Mouse (Mus musculus): ENCODE results near the gene Fam240a. TPM values are rescaled to one million over a fixed set of nuclear protein-coding genes. Genes with fewer than 3 reads are reported as not detected.
A peak's percentile ranks its signal among the peaks of the same experiment; 100 is the strongest.

The Fam240a gene
- polyA plus RNA-seq, 1 experiment from 2014 or later: not detected

DNA sequence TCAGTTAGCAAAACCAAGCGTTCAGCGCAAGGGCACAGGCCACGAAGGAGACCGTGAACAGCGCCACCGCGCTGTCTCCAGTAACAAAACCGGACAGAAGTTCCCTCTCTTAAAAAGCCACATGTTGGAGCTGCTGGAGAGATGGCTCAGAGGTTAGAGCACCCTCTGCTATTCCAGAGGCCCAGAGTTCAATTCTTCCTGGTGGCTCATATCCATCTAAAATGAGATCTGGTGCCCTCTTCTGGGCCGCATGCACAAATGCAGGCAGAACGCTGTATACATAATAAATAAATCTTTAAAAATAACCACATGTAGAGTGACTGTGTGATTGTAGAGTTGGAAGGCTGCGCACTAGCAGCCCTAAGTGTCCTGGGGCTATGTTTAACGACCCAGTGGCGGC lies 27.6 kb upstream of the Fam240a start:
- Histone ChIP-seq H3K9me3 (ENCODE audit: control insufficient read depth, low read length) (no peaks in the 10 kb centered on the region), H3K27ac (replicated peaks in 1 of 2; ENCODE audit: control insufficient read depth in 1 of 2, insufficient read depth in 1 of 2, low read depth in 2 of 2, low read length in 2 of 2) (no peak overlapping the region), H3K27me3 (ENCODE audit: control insufficient read depth, insufficient read depth, low read length) (peaks cover 20% of the 10 kb centered on the region; the same call in 1 of the 2 replicates), H3K36me3 (ENCODE audit: control insufficient read depth, insufficient read depth, low read length) (no peaks in the 10 kb centered on the region), H3K9ac (ENCODE audit: low read length) (no peak overlapping the region), H3K4me3 (ENCODE audit: control insufficient read depth in 1 of 2, insufficient read depth in 1 of 2, low read depth in 1 of 2, low read length in 2 of 2) (no peak overlapping the region), H3K4me1 (ENCODE audit: control insufficient read depth in 2 of 2, insufficient read depth in 2 of 2, low read length in 2 of 2) (peaks cover 10 to 17% of the 10 kb centered on the region in 2 experiments), H3K4me2 (ENCODE audit: low read length) (no peak overlapping the region)
- WGBS: 26% methylated on average over 13 of the region's 13 CpGs
- ATAC-seq (ENCODE audit: insufficient number of reproducible peaks, insufficient read depth, low FRiP score, low read depth): no peak

DNA sequence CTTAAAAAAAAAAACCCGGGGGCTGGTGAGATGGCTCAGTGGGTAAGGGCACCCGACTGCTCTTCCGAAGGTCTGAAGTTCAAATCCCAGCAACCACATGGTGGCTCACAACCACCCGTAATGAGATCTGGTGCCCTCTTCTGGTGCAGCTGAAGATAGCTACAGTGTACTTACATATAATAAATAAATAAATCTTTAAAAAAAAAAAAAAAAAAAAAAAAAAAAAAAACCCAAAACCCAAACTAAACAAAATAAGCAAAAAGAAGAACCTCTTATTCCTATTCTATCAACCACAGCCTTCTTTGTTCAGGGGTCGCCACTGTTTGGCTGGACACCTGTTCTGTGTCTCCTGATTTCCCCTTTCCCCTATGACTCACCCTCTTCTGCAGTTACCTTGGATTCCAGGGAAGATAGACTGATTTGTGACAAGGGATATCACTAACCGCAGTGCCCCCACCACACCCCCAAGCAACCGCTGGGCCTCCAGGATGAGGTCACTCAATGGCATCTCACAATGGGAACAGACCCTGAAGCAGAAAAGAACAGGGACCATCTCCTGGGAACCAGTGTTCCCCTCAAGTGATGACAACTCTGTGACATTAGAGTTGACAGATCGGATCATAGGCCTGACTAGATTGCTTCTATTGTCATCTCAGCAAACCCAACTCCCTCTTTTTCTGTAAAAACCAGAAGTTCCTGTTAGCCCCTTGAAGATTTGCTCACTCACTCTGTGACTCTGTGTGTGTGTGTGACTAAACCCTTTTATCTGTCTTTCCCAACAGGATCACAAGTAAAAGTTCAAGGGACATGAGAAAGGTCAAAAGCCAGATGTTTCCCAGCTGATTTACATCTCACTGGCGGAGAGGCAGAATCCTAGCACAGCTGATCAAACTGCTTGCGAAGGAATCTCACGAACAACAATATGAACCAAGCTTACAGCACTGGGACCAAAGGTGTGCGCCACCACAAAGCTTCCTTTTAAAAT lies 21.1 kb upstream of the Fam240a start:
- no peak for ATAC-seq (ENCODE audit: insufficient number of reproducible peaks, insufficient read depth, low FRiP score, low read depth)
- 68% methylated on average over 12 of the region's 12 CpGs for WGBS
- H3K9me3 ChIP-seq (ENCODE audit: control insufficient read depth, low read length): no peaks in the 10 kb centered on the region

DNA sequence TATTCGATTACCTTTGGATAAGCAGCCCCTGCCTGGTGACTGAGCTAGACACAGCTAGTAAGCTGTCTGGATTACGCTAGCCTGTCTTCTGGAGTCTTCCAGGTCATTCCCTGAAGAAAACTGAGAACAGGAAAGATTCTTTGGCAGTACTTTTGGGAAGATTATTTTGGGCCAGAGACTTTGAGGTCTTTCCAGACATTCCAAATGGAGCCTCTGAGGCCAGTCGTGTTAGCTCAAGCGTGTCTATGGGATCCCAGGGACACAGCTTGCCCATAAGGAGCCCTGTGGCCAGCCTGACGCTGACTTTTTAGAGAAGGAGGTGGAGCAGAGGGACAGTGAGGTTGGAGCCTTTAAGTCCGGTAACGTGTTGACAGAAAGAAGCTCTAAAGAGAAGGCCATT lies 19.3 kb upstream of the Fam240a start:
- no peaks in the 10 kb centered on the region for H3K36me3 ChIP-seq (ENCODE audit: control insufficient read depth, insufficient read depth, low read length)
- no peaks in the 10 kb centered on the region for H3K9me3 ChIP-seq (ENCODE audit: control insufficient read depth, low read length)
- no peak for ATAC-seq (ENCODE audit: insufficient number of reproducible peaks, insufficient read depth, low FRiP score, low read depth)
- 78% methylated on average over 7 of the region's 7 CpGs for WGBS
- H3K4me2 ChIP-seq (ENCODE audit: low read length): no peak overlapping the region
- no peak overlapping the region for H3K27ac ChIP-seq (replicated peaks in 1 of 2; ENCODE audit: control insufficient read depth in 1 of 2, insufficient read depth in 1 of 2, low read depth in 2 of 2, low read length in 2 of 2)
- H3K4me3 ChIP-seq (ENCODE audit: control insufficient read depth in 1 of 2, insufficient read depth in 1 of 2, low read depth in 1 of 2, low read length in 2 of 2): no peak overlapping the region
- H3K27me3 ChIP-seq (ENCODE audit: control insufficient read depth, insufficient read depth, low read length): no peaks in the 10 kb centered on the region
- H3K9ac ChIP-seq (ENCODE audit: low read length): no peak overlapping the region
- H3K4me1 ChIP-seq (ENCODE audit: control insufficient read depth in 2 of 2, insufficient read depth in 2 of 2, low read length in 2 of 2): no peaks in the 10 kb centered on the region

More for the DNA sequence above, 21.1 kb upstream of the Fam240a start:
- Histone ChIP-seq H3K27me3 (ENCODE audit: control insufficient read depth, insufficient read depth, low read length) (no peaks in the 10 kb centered on the region), H3K9ac (ENCODE audit: low read length) (no peak overlapping the region), H3K4me3 (ENCODE audit: control insufficient read depth in 1 of 2, insufficient read depth in 1 of 2, low read depth in 1 of 2, low read length in 2 of 2) (no peak overlapping the region), H3K4me2 (ENCODE audit: low read length) (no peak overlapping the region), H3K4me1 (ENCODE audit: control insufficient read depth in 2 of 2, insufficient read depth in 2 of 2, low read length in 2 of 2) (no peaks in the 10 kb centered on the region), H3K36me3 (ENCODE audit: control insufficient read depth, insufficient read depth, low read length) (no peaks in the 10 kb centered on the region), H3K27ac (replicated peaks in 1 of 2; ENCODE audit: control insufficient read depth in 1 of 2, insufficient read depth in 1 of 2, low read depth in 2 of 2, low read length in 2 of 2) (no peak overlapping the region)

DNA sequence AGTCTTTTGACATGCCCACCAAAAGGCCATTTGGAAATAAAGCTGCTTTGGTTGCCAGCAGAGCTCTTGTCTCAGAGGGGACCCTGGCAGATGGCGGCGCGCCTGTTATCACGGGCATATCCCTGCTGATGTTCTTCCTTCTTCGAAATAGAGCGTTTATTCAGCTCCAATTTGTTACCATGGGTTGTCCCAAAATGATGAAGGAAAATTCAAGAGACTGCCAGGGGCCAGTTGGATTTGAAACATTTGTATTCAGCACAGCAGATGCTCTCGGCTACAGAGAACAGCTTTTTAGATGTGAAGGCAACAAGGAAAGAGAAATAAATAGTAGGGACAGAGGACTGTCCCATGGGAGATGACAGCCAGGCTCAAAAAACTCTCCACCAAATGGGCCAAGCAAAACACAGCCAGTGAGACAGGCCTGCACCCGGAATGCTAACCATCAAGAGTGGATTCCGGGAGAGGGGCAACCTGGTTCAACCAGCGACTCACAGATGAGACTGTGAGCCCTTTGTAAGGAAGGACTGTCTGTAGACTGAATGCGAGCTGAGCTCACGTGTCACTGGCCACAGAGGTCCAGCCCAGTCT lies 17.3 kb upstream of the Fam240a start:
- Histone ChIP-seq H3K4me1 (ENCODE audit: control insufficient read depth in 2 of 2, insufficient read depth in 2 of 2, low read length in 2 of 2) (no peaks in the 10 kb centered on the region), H3K27me3 (ENCODE audit: control insufficient read depth, insufficient read depth, low read length) (no peaks in the 10 kb centered on the region), H3K9me3 (ENCODE audit: control insufficient read depth, low read length) (no peaks in the 10 kb centered on the region), H3K36me3 (ENCODE audit: control insufficient read depth, insufficient read depth, low read length) (no peaks in the 10 kb centered on the region), H3K27ac (replicated peaks in 1 of 2; ENCODE audit: control insufficient read depth in 1 of 2, insufficient read depth in 1 of 2, low read depth in 2 of 2, low read length in 2 of 2) (no peak overlapping the region), H3K4me3 (ENCODE audit: control insufficient read depth in 1 of 2, insufficient read depth in 1 of 2, low read depth in 1 of 2, low read length in 2 of 2) (no peak overlapping the region), H3K4me2 (ENCODE audit: low read length) (no peak overlapping the region), H3K9ac (ENCODE audit: low read length) (no peak overlapping the region)
- ATAC-seq (ENCODE audit: insufficient number of reproducible peaks, insufficient read depth, low FRiP score, low read depth): no peak
- 71% methylated on average over 12 of the region's 12 CpGs for WGBS

DNA sequence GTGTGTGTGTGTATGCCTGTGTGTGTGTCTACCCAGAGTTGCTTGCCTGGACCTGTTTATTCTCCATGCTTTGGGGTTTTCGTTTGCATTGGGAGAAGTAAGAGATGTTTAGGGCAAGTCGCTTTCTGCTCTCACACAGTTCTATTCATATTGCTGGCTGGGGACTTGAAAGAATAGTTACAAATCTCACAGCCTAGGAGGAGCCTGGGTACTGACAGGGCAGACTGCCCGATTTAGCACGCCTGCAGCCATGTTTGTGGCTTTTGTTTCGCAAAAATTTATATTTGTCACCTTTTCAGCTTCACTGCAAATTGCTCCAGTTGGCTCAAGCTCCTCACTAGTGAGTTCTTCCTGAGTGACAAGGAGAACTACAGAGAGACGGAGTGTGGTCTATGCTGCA lies 14.9 kb upstream of the Fam240a start:
- no peak overlapping the region for H3K4me3 ChIP-seq (ENCODE audit: control insufficient read depth in 1 of 2, insufficient read depth in 1 of 2, low read depth in 1 of 2, low read length in 2 of 2)
- H3K9me3 ChIP-seq (ENCODE audit: control insufficient read depth, low read length): no peaks in the 10 kb centered on the region
- no peaks in the 10 kb centered on the region for H3K27me3 ChIP-seq (ENCODE audit: control insufficient read depth, insufficient read depth, low read length)
- 80% methylated on average over 6 of the region's 6 CpGs for WGBS
- H3K4me2 ChIP-seq (ENCODE audit: low read length): no peak overlapping the region
- H3K4me1 ChIP-seq (ENCODE audit: control insufficient read depth in 2 of 2, insufficient read depth in 2 of 2, low read length in 2 of 2): 0 out of 4 replicates have a peak, but pooled peaks cover 3 to 4% of the 10 kb centered on the region in 2 experiments
- H3K36me3 ChIP-seq (ENCODE audit: control insufficient read depth, insufficient read depth, low read length): no peaks in the 10 kb centered on the region
- H3K27ac ChIP-seq (replicated peaks in 1 of 2; ENCODE audit: control insufficient read depth in 1 of 2, insufficient read depth in 1 of 2, low read depth in 2 of 2, low read length in 2 of 2): no peak overlapping the region
- ATAC-seq (ENCODE audit: insufficient number of reproducible peaks, insufficient read depth, low FRiP score, low read depth): no peak
- no peak overlapping the region for H3K9ac ChIP-seq (ENCODE audit: low read length)

DNA sequence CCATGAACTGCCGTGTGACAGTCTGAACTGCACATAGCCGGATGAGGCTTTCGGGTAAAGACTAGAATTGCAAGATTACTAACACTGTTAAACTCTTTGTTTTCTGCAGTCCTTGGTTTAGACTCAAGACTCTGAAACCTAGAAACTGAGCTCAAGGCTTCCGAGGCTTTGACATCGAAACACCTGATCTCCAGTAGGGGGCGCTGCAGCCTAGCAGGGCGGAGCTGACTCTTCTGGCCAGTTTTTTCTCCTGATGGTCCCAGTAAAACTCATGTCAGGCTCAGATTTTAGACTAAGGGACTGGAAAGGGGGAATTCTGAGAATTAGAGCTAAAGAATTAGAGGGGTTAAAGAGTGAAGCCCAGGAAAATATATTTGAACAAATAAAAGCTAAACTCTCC lies 6.1 kb upstream of the Fam240a start:
- H3K27ac ChIP-seq (replicated peaks in 1 of 2; ENCODE audit: control insufficient read depth in 1 of 2, insufficient read depth in 1 of 2, low read depth in 2 of 2, low read length in 2 of 2): no peak overlapping the region
- WGBS: 7% methylated on average over 7 of the region's 7 CpGs

DNA sequence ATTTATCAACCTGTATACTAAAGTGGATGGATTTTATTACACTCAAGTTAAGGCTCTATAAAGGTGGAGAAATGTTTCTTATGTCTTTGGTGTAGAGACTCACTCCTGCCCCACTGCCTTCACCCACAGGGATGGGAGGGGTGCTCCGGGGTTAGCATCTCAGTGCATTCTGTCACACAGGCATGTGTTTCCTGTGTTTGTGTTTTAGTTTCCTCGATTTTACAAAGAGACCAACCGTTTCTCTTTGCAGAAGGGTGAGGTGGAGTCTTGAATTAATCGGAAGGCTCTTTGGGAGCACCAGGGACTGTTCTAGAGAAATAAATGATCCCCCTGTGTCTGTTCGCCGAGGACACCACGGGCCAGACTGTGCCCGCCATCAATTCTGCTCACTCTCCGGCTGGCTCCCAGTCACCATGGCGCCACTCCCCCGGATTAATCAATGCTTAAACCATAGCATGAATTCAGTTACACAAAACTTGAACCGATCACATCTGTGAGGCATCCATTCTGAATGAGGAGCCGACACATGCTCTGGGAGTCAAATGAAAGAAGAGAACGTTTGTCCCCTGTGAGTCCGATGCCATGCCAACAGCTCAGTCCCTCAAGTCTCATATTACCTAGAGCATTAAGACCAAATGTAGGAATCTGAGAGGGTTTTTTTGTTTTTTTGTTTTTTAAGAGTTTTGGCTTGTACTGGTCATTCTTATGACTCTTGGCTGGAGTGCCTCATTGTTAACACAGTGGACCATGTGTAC lies 4.2 kb upstream of the Fam240a start:
- H3K27me3 ChIP-seq (ENCODE audit: control insufficient read depth, insufficient read depth, low read length): no peaks in the 10 kb centered on the region
- H3K27ac ChIP-seq (replicated peaks in 1 of 2; ENCODE audit: control insufficient read depth in 1 of 2, insufficient read depth in 1 of 2, low read depth in 2 of 2, low read length in 2 of 2): no peak overlapping the region
- no peak overlapping the region for H3K9ac ChIP-seq (ENCODE audit: low read length)
- no peaks in the 10 kb centered on the region for H3K36me3 ChIP-seq (ENCODE audit: control insufficient read depth, insufficient read depth, low read length)
- ATAC-seq (ENCODE audit: insufficient number of reproducible peaks, insufficient read depth, low FRiP score, low read depth): no peak
- H3K4me1 ChIP-seq (ENCODE audit: control insufficient read depth in 2 of 2, insufficient read depth in 2 of 2, low read length in 2 of 2): no peaks in the 10 kb centered on the region
- H3K4me2 ChIP-seq (ENCODE audit: low read length): no peak overlapping the region
- WGBS: 71% methylated on average over 15 of the region's 15 CpGs
- no peaks in the 10 kb centered on the region for H3K9me3 ChIP-seq (ENCODE audit: control insufficient read depth, low read length)
- H3K4me3 ChIP-seq (ENCODE audit: control insufficient read depth in 1 of 2, insufficient read depth in 1 of 2, low read depth in 1 of 2, low read length in 2 of 2): no peak overlapping the region

More for the DNA sequence above, 6.1 kb upstream of the Fam240a start:
- H3K27me3 ChIP-seq (ENCODE audit: control insufficient read depth, insufficient read depth, low read length): no peaks in the 10 kb centered on the region
- H3K4me2 ChIP-seq (ENCODE audit: low read length): 0 out of 2 replicates have a peak overlapping the region, but pooled peaks have one; percentile 18
- no peaks in the 10 kb centered on the region for H3K36me3 ChIP-seq (ENCODE audit: control insufficient read depth, insufficient read depth, low read length)
- H3K9ac ChIP-seq (ENCODE audit: low read length): no peak overlapping the region
- 0 out of 4 replicates have a peak, but pooled peaks cover 3 to 4% of the 10 kb centered on the region in 2 experiments for H3K4me1 ChIP-seq (ENCODE audit: control insufficient read depth in 2 of 2, insufficient read depth in 2 of 2, low read length in 2 of 2)
- no peak for ATAC-seq (ENCODE audit: insufficient number of reproducible peaks, insufficient read depth, low FRiP score, low read depth)
- H3K4me3 ChIP-seq (ENCODE audit: control insufficient read depth in 1 of 2, insufficient read depth in 1 of 2, low read depth in 1 of 2, low read length in 2 of 2): no peak overlapping the region
- no peaks in the 10 kb centered on the region for H3K9me3 ChIP-seq (ENCODE audit: control insufficient read depth, low read length)
